Mouse (Mus musculus) ES-Bruce4 (cell line): ENCODE data around the gene Ctsl.

Experiments
- CTCF ChIP-seq: IDR thresholded peaks from one replicate; pipeline ENCODE4 v1.8.1; 2011; ENCODE audit warnings: low read depth, low read length
- POLR2A ChIP-seq: IDR thresholded peaks from one replicate; pipeline ENCODE4 v1.8.1; 2011; ENCODE audit warnings: low read length; ENCODE audit not compliant: insufficient read depth

- TF ChIP-seq CTCF = no peak
- TF ChIP-seq POLR2A = no peak
Observed at GRCm38 (mm10) chr13:64359702-64360101, 11.0 kb downstream of the Ctsl start.
